Mouse (Mus musculus): Measurements from ENCODE around the gene Tle3. TPM values are rescaled to one million over a fixed set of nuclear protein-coding genes. Genes with fewer than 3 reads are reported as not detected.

Tle3 gene
- polyA plus RNA-seq, 1 experiment: 41.6 TPM

- Histone ChIP-seq H3K4me1 (ENCODE audit: control insufficient read depth, insufficient read depth, low read length) (peaks cover 15% of the 10 kb centered on the region), H3K4me3 (ENCODE audit: insufficient read depth, low read length) (no peak overlapping the region), H3K27ac (ENCODE audit: insufficient read depth, low read depth, low read length) (no peak overlapping the region)
- TF ChIP-seq CTCF (IDR thresholded peaks at IDR 0.05; ENCODE audit: low read depth, low read length) (no peak), POLR2A (IDR thresholded peaks at IDR 0.05; ENCODE audit: borderline replicate concordance, low read depth, low read length) (no peak)
Observed at GRCm38 (mm10) chr9:61439979-61440378, 67.8 kb downstream of the Tle3 start.

- no peak overlapping the region for H3K27ac ChIP-seq (ENCODE audit: insufficient read depth, low read depth, low read length)
- no peak overlapping the region for H3K4me3 ChIP-seq (ENCODE audit: insufficient read depth, low read length)
- peaks cover 3% of the 10 kb centered on the region for H3K4me1 ChIP-seq (ENCODE audit: control insufficient read depth, insufficient read depth, low read length)
- no peak for TF ChIP-seq CTCF (IDR thresholded peaks at IDR 0.05; ENCODE audit: low read depth, low read length)
- TF ChIP-seq POLR2A (IDR thresholded peaks at IDR 0.05; ENCODE audit: borderline replicate concordance, low read depth, low read length): no peak
Observed at GRCm38 (mm10) chr9:61441206-61441913, 69.2 kb downstream of the Tle3 start.

- no peak overlapping the region for H3K4me3 ChIP-seq (ENCODE audit: insufficient read depth, low read length)
- no peaks in the 10 kb centered on the region for H3K4me1 ChIP-seq (ENCODE audit: control insufficient read depth, insufficient read depth, low read length)
- H3K27ac ChIP-seq (ENCODE audit: insufficient read depth, low read depth, low read length): no peak overlapping the region
- no peak for TF ChIP-seq POLR2A (IDR thresholded peaks at IDR 0.05; ENCODE audit: borderline replicate concordance, low read depth, low read length)
- no peak for TF ChIP-seq CTCF (IDR thresholded peaks at IDR 0.05; ENCODE audit: low read depth, low read length)
Observed at GRCm38 (mm10) chr9:61442951-61443630, 70.9 kb downstream of the Tle3 start.

- TF ChIP-seq CTCF (IDR thresholded peaks at IDR 0.05; ENCODE audit: low read depth, low read length): no peak
- no peaks in the 10 kb centered on the region for H3K4me1 ChIP-seq (ENCODE audit: control insufficient read depth, insufficient read depth, low read length)
- no peak overlapping the region for H3K4me3 ChIP-seq (ENCODE audit: insufficient read depth, low read length)
- no peak overlapping the region for H3K27ac ChIP-seq (ENCODE audit: insufficient read depth, low read depth, low read length)
Observed at GRCm38 (mm10) chr9:61445151-61445550, 73.0 kb downstream of the Tle3 start.

GRCm38 (mm10) chr9:61445711-61446222 is 73.6 kb downstream of the Tle3 start:
- Histone ChIP-seq H3K4me1 (ENCODE audit: control insufficient read depth, insufficient read depth, low read length) (no peaks in the 10 kb centered on the region), H3K27ac (ENCODE audit: insufficient read depth, low read depth, low read length) (no peak overlapping the region), H3K4me3 (ENCODE audit: insufficient read depth, low read length) (no peak overlapping the region)
- no peak for TF ChIP-seq POLR2A (IDR thresholded peaks at IDR 0.05; ENCODE audit: borderline replicate concordance, low read depth, low read length)
- no peak for TF ChIP-seq CTCF (IDR thresholded peaks at IDR 0.05; ENCODE audit: low read depth, low read length)

- TF ChIP-seq CTCF (IDR thresholded peaks at IDR 0.05; ENCODE audit: low read depth, low read length) (no peak), POLR2A (IDR thresholded peaks at IDR 0.05; ENCODE audit: borderline replicate concordance, low read depth, low read length) (no peak)
- Histone ChIP-seq H3K4me3 (ENCODE audit: insufficient read depth, low read length) (no peak overlapping the region), H3K4me1 (ENCODE audit: control insufficient read depth, insufficient read depth, low read length) (no peaks in the 10 kb centered on the region), H3K27ac (ENCODE audit: insufficient read depth, low read depth, low read length) (no peak overlapping the region)
Observed at GRCm38 (mm10) chr9:61446965-61447364, 74.8 kb downstream of the Tle3 start.

GRCm38 (mm10) chr9:61449363-61449904 is 77.3 kb downstream of the Tle3 start:
- H3K27ac ChIP-seq (ENCODE audit: insufficient read depth, low read depth, low read length): no peak overlapping the region
- TF ChIP-seq POLR2A (IDR thresholded peaks at IDR 0.05; ENCODE audit: borderline replicate concordance, low read depth, low read length) (no peak), CTCF (IDR thresholded peaks at IDR 0.05; ENCODE audit: low read depth, low read length) (no peak)
- no peaks in the 10 kb centered on the region for H3K4me1 ChIP-seq (ENCODE audit: control insufficient read depth, insufficient read depth, low read length)
- H3K4me3 ChIP-seq (ENCODE audit: insufficient read depth, low read length): no peak overlapping the region

- no peak for TF ChIP-seq POLR2A (IDR thresholded peaks at IDR 0.05; ENCODE audit: borderline replicate concordance, low read depth, low read length)
- TF ChIP-seq CTCF (IDR thresholded peaks at IDR 0.05; ENCODE audit: low read depth, low read length): no peak
- Histone ChIP-seq H3K4me1 (ENCODE audit: control insufficient read depth, insufficient read depth, low read length) (no peaks in the 10 kb centered on the region), H3K4me3 (ENCODE audit: insufficient read depth, low read length) (no peak overlapping the region), H3K27ac (ENCODE audit: insufficient read depth, low read depth, low read length) (no peak overlapping the region)
Observed at GRCm38 (mm10) chr9:61452081-61452480, 79.9 kb downstream of the Tle3 start.

GRCm38 (mm10) chr9:61455861-61456261 is 83.7 kb downstream of the Tle3 start:
- TF ChIP-seq CTCF (IDR thresholded peaks at IDR 0.05; ENCODE audit: low read depth, low read length) (no peak), POLR2A (IDR thresholded peaks at IDR 0.05; ENCODE audit: borderline replicate concordance, low read depth, low read length) (no peak)
- Histone ChIP-seq H3K4me3 (ENCODE audit: insufficient read depth, low read length) (no peak overlapping the region), H3K27ac (ENCODE audit: insufficient read depth, low read depth, low read length) (no peak overlapping the region), H3K4me1 (ENCODE audit: control insufficient read depth, insufficient read depth, low read length) (peaks cover 3% of the 10 kb centered on the region; the same call in 1 of the 2 replicates)

Measured in bone marrow macrophage, adult 2 months (primary cell).